Mouse (Mus musculus) large intestine, adult 2 months (tissue): ENCODE results near the gene Igf2bp1. TPM values are rescaled to one million over a fixed set of nuclear protein-coding genes. Genes with fewer than 3 reads are reported as not detected.

Source experiments
- DNase-seq: peaks from one replicate; pipeline ENCODE4 v3.0.0-alpha.2; 2012; ENCODE audit warnings: low read depth, low spot score
- WGBS: fragments of 180-500 bp; shearing (Covaris S2); methylation state at CpG from one replicate; pipeline ENCODE4 v1.1.7; 2018; 5-methylcytosine and 5-hydroxymethylcytosine counted together
- polyA plus RNA-seq: library from polyadenylated mRNA; depleted of rRNA; stranded (reverse); fragments of >200 nt; gene quantifications from 2 replicates; pipeline ENCODE4 v1.2.3, GENCODE M21; 2012; rRNA removed

The Igf2bp1 gene
- polyA plus RNA-seq, 1 experiment: not detected

DNA sequence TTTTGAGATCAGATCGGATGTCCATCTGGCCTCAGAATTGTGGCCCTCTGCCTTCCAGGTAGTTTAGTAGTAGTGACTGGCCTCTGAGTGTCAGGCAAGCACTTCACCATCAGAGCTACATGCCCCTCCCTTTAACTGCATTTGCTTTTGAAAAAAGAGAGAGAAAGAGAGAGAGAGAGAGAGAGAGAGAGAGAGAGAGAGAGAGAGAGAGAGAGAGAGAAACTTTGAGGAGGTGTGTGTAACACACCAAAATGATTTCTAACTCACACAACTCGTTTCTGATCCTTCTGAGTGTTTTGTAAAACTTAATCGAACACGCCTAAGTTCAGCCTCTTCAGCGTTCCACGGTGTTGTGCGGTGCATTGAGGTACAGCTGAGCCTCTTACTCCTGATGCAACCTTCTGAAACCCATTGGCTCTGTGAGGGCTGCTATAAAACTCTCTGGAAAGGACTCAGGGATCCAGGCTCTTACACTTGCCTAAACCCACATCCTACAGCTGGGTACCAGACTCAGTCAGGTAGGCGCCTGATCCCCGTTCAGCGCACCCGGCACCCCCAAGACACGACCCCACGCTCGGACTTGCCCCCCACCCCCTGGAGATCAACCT lies 91.7 kb downstream of the Igf2bp1 start:
- no peak for DNase-seq
- WGBS: 5% methylated on average over 14 of the region's 14 CpGs

DNA sequence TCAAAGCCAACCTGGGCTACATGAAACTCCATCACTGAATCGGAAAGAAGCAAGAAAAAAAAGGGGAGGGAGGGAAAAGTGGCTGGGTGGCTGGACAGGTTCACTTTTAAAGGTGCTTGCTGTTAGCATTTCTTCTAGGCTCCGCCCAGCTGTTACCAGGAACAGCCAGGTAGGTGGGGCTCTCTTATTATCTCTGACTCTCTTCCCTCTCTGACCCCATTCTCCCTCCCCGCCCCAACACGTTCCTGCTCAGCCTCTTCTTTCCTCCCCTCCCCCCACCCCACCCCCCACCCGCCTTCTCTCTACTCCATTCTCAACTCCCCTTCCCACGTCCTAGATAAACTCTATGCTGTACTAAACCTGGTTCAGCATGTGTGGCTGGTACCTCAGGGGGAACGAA lies 94.2 kb downstream of the Igf2bp1 start:
- no peak for DNase-seq
- 18% methylated on average over 7 of the region's 7 CpGs for WGBS

DNA sequence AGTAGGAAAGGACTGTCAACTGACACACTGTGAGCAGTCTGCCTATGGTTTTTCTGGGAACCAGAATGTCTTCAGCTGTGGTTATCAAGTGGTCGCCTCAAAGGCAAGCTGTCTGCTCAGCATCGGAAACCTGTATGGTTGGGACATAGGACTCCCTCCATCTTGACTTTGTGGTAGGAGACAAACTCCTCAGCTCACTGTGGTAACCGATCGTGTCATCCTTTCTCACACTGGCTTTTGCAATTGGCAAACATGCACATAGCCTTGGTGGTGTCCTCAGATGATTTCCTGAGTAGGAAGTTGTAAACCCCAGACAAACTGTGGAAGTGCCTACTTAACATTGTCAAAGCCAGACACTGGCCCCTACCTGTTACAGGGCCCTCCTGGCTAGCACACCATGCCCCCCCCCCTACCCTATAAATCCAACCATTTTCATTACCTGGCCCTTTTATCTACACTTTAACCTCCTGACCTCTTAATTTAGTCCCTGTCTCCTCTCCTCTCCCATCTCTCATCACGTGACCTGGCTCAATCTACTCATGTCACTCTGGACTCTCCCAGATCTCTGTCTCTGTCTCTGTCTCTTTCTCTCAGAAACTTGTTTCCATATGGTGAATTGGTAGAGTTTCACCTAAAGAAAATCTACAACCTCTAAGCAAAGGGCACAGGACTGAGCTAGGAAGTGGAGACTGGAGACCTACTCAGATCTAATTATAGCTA lies 97.8 kb downstream of the Igf2bp1 start:
- no peak for DNase-seq
- WGBS: 80% methylated on average over 5 of the region's 5 CpGs

Other genes with a start within 250 kb of the Igf2bp1 start
- 38.7 and 59.5 TPM in 2 replicates for gene Phospho1, start 181.4 kb downstream of the Igf2bp1 start, polyA plus RNA-seq
- gene Gngt2, start 168.7 kb downstream of the Igf2bp1 start, polyA plus RNA-seq: 11.5 and 13.2 TPM in 2 replicates
- gene Abi3, start 163.5 kb downstream of the Igf2bp1 start, polyA plus RNA-seq: 37.9 and 40.6 TPM in 2 replicates
- 135 and 254 TPM in 2 replicates for gene B4galnt2, start 91.0 kb downstream of the Igf2bp1 start, polyA plus RNA-seq
- 13.0 and 48.1 TPM in 2 replicates for gene Gip, start 18.6 kb upstream of the Igf2bp1 start, polyA plus RNA-seq
- 45.5 and 45.6 TPM in 2 replicates for gene Snf8, start 28.9 kb upstream of the Igf2bp1 start, polyA plus RNA-seq
- 41.3 and 41.4 TPM in 2 replicates for gene Ube2z, start 59.4 kb upstream of the Igf2bp1 start, polyA plus RNA-seq
- 1,161 and 1,322 TPM in 2 replicates for gene Atp5g1, start 69.7 kb upstream of the Igf2bp1 start, polyA plus RNA-seq
- not detected in 2 replicates for gene Calcoco2, start 106.0 kb upstream of the Igf2bp1 start, polyA plus RNA-seq
- 0.10 TPM in 1 of 2 replicates, not detected in the other for gene Ttll6, start 127.8 kb upstream of the Igf2bp1 start, polyA plus RNA-seq
- 0.27 TPM in 1 of 2 replicates, not detected in the other for gene Hoxb13, start 188.4 kb upstream of the Igf2bp1 start, polyA plus RNA-seq